Mouse (Mus musculus) megakaryocyte, adult 5-6 weeks (primary cell): Measurements from ENCODE around the gene Rbm3. TPM values are rescaled to one million over a fixed set of nuclear protein-coding genes. Genes with fewer than 3 reads are reported as not detected.

Source experiments
- total RNA-seq, 2 experiments: library from RNA; stranded (forward) in 1 of 2; stranded (reverse) in 1 of 2; fragments of 153-499, 151-499 nt in 1 of 2; fragments of 221-1000, 200-1000 nt in 1 of 2; gene quantifications; 2 replicates each; pipeline versions ENCODE4 v1.2.3 to v1.2.4; 2015 to 2017

Rbm3 gene
- total RNA-seq, 2 experiments from 2014 or later = 1,036 to 1,439 TPM

Other genes starting within 250 kb of the Rbm3 start
- gene Pqbp1, start 246.6 kb downstream of the Rbm3 start, total RNA-seq (2015) = 25.6 and 29.8 TPM in 2 replicates
- gene Pqbp1, start 246.6 kb downstream of the Rbm3 start, total RNA-seq (2017) = 116 and 123 TPM in 2 replicates
- gene Timm17b, start 246.5 kb downstream of the Rbm3 start, total RNA-seq (2015) = 75.8 and 85.4 TPM in 2 replicates
- gene Timm17b, start 246.5 kb downstream of the Rbm3 start, total RNA-seq (2017) = 35.8 and 50.0 TPM in 2 replicates
- not detected in 2 replicates for gene Gm10491, start 238.0 kb downstream of the Rbm3 start, total RNA-seq (2015)
- gene Gm10491, start 238.0 kb downstream of the Rbm3 start, total RNA-seq (2017) = not detected in 2 replicates
- not detected in 2 replicates for gene Gm10490, start 236.3 kb downstream of the Rbm3 start, total RNA-seq (2015)
- gene Gm10490, start 236.3 kb downstream of the Rbm3 start, total RNA-seq (2017) = not detected in 2 replicates
- not detected in 2 replicates for gene Pcsk1n, start 226.1 kb downstream of the Rbm3 start, total RNA-seq (2015)
- not detected in 2 replicates for gene Pcsk1n, start 226.1 kb downstream of the Rbm3 start, total RNA-seq (2017)
- not detected in 2 replicates for gene Eras, start 217.3 kb downstream of the Rbm3 start, total RNA-seq (2015)
- gene Eras, start 217.3 kb downstream of the Rbm3 start, total RNA-seq (2017) = not detected in 2 replicates
- 6.4 and 7.5 TPM in 2 replicates for gene Hdac6, start 198.0 kb downstream of the Rbm3 start, total RNA-seq (2015)
- gene Hdac6, start 198.0 kb downstream of the Rbm3 start, total RNA-seq (2017) = 8.0 and 9.3 TPM in 2 replicates
- 5.8 and 7.1 TPM in 2 replicates for gene Gata1, start 167.8 kb downstream of the Rbm3 start, total RNA-seq (2015)
- 5.6 and 7.6 TPM in 2 replicates for gene Gata1, start 167.8 kb downstream of the Rbm3 start, total RNA-seq (2017)
- gene Glod5, start 127.4 kb downstream of the Rbm3 start, total RNA-seq (2015) = not detected in 2 replicates
- gene Glod5, start 127.4 kb downstream of the Rbm3 start, total RNA-seq (2017) = not detected in 2 replicates
- 37.8 and 43.6 TPM in 2 replicates for gene Suv39h1, start 71.1 kb downstream of the Rbm3 start, total RNA-seq (2015)
- gene Suv39h1, start 71.1 kb downstream of the Rbm3 start, total RNA-seq (2017) = 50.3 and 53.9 TPM in 2 replicates
- 107 and 116 TPM in 2 replicates for gene Was, start 55.4 kb downstream of the Rbm3 start, total RNA-seq (2015)
- gene Was, start 55.4 kb downstream of the Rbm3 start, total RNA-seq (2017) = 145 and 149 TPM in 2 replicates
- 17.4 and 20.3 TPM in 2 replicates for gene Wdr13, start 13.0 kb downstream of the Rbm3 start, total RNA-seq (2015)
- 22.2 and 27.9 TPM in 2 replicates for gene Wdr13, start 13.0 kb downstream of the Rbm3 start, total RNA-seq (2017)
- gene Tbc1d25, start 30.3 kb upstream of the Rbm3 start, total RNA-seq (2015) = 5.9 and 8.4 TPM in 2 replicates
- 2.0 and 2.9 TPM in 2 replicates for gene Tbc1d25, start 30.3 kb upstream of the Rbm3 start, total RNA-seq (2017)
- gene Ebp, start 47.6 kb upstream of the Rbm3 start, total RNA-seq (2015) = 56.4 and 70.7 TPM in 2 replicates
- gene Ebp, start 47.6 kb upstream of the Rbm3 start, total RNA-seq (2017) = 108 and 125 TPM in 2 replicates
- gene Porcn, start 60.6 kb upstream of the Rbm3 start, total RNA-seq (2015) = 0.27 TPM in 1 of 2 replicates, not detected in the other
- gene Porcn, start 60.6 kb upstream of the Rbm3 start, total RNA-seq (2017) = 0.22 and 0.41 TPM in 2 replicates
- 16.3 and 17.5 TPM in 2 replicates for gene Ftsj1, start 106.5 kb upstream of the Rbm3 start, total RNA-seq (2015)
- 14.2 and 14.4 TPM in 2 replicates for gene Ftsj1, start 106.5 kb upstream of the Rbm3 start, total RNA-seq (2017)
- gene Slc38a5, start 125.3 kb upstream of the Rbm3 start, total RNA-seq (2015) = 1.3 and 4.1 TPM in 2 replicates
- gene Slc38a5, start 125.3 kb upstream of the Rbm3 start, total RNA-seq (2017) = 2.4 and 3.7 TPM in 2 replicates
- gene Ssxb10, start 181.5 kb upstream of the Rbm3 start, total RNA-seq (2015) = not detected in 2 replicates
- gene Ssxb10, start 181.5 kb upstream of the Rbm3 start, total RNA-seq (2017) = not detected in 2 replicates
- gene Ssxb9, start 221.1 kb upstream of the Rbm3 start, total RNA-seq (2015) = not detected in 2 replicates
- not detected in 2 replicates for gene Ssxb9, start 221.1 kb upstream of the Rbm3 start, total RNA-seq (2017)